Mouse (Mus musculus): ENCODE results near the gene Vash1.
A peak's percentile ranks its signal among the peaks of the same experiment; 100 is the strongest.

Gene Vash1

GRCm38 (mm10) chr12:86683698-86684097 is 5.2 kb downstream of the Vash1 start:
- DNase-seq (ENCODE audit: low spot score in 2 of 2): no peak

DNA sequence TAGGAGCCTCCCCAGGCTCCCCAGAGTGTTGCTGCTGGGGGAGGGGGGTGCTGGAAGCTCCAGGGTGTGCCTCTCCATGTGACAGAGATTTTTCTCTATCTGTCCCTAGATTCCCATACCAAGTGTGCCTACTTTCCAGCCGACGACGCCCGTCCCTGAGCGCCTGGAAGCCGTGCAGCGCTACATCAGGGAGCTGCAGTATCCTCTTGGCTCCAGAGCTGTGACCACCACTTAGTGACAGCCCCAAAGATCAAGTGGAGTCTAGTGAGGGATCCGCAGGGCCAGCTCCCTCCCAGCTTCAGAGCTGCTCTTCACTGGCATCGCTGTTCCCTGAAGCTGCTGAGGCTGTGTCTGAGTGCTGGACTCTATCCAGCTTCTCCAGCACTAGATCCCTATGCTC is 6.8 kb downstream of the Vash1 start:
- DNase-seq (ENCODE audit: low spot score in 2 of 2): no peak

DNA sequence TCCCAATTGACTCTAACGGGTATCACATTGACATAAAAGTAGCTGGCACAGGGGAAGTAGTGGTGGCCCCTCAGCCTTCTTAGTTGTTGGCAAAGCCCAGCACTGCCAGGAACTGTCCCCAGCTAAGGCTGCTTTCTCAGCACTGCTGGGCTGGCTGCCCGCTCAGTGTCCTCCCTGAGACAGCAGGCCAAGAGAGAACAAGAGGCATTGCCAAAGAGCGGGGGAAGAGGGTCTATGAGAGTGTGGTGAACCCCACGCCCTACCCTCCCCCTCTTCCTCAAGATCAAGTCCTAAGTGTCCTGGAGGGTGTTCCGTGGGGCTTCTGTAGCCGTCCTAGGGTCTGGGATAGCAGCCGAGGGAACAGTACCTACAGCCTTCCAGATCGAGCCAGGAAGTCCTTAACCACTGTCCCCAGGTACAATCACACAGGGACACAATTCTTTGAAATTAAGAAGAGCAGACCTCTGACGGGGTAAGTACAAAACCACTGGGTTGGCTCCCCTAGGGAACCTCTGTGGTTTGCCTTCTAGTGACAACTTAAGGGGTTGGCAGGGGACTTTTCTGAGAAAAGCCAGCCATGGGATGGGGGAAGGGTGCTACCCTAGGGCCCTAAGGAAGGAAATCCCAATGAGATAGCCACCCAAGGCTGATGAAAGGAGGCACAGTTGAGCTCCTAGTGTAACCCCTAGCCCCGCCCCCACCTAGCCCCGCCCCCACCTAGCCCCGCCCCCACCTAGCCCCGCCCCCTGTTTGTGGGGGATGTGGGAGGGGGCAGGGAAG is 8.2 kb downstream of the Vash1 start:
- DNase-seq (ENCODE audit: low spot score in 2 of 2): no peak

DNA sequence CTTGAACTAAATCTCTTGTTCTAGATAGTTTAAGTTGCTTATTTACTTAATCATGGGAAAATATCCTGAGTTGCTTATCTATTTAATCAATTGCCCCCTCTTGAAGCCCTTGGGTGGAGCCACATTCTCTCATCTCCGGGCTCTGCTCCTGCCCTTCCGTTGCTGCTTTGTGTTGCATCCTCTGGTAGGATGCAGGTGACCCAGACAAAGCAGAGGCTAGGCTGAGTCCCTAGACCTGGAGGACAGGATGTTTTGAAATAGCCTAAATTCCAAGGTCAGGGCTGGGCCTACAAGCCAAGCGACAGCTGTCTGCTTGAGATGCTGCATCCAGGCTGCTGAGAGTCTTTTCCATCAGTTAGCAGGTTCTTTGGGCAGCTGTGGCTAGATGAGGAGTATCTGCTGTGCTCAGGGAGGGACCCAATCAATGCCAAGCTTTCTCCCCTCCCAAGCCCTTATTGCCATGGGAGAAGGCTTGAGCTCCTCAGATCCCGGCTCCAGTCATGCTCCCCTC is 9.0 kb downstream of the Vash1 start:
- no peak for DNase-seq (ENCODE audit: low spot score in 2 of 2)

DNA sequence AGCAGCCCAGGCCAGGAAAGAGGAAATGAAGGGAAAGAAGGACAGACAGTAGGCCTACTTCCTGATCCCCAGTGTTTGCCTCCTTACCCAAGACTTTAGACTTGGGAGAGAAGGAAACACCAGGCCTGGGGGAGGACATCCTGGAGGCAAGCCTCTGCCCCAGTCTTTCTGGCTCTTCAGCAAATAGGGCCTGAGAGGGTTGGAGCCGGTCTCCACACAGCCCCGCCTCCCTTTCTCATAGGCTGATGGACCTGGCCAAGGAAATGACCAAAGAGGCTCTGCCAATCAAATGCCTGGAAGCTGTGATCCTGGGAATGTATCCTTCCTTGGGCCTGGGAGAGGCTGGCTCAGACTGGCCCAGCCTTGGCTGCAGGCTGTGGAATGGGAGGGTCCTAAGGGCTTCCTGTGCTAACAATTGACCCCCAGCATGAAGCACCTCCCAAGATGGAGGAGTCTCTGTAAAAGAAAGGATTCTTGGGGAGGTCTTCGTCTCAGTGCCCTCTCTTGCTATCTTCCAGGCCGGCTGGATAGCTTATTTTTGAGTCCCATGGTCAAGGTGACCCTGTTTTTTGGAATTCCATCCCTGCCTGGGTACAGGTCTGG is 9.6 kb downstream of the Vash1 start:
- DNase-seq (ENCODE audit: low spot score in 2 of 2): no peak

DNA sequence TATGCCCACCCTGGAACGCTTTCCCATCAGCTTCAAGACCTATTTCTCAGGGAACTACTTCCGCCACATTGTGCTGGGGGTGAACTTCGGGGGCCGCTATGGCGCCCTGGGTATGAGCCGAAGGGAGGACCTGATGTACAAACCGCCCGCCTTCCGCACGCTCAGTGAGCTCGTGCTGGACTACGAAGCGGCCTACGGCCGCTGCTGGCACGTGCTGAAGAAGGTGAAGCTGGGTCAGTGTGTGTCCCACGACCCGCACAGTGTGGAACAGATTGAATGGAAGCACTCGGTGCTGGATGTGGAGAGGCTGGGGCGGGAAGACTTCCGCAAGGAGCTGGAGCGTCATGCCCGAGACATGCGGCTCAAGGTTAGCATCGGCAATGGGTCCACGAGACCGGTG is 10.4 kb downstream of the Vash1 start:
- no peak for DNase-seq (ENCODE audit: low spot score in 2 of 2)

GRCm38 (mm10) chr12:86690700-86691485 is 12.4 kb downstream of the Vash1 start:
- DNase-seq (ENCODE audit: low spot score in 2 of 2): no peak

DNA sequence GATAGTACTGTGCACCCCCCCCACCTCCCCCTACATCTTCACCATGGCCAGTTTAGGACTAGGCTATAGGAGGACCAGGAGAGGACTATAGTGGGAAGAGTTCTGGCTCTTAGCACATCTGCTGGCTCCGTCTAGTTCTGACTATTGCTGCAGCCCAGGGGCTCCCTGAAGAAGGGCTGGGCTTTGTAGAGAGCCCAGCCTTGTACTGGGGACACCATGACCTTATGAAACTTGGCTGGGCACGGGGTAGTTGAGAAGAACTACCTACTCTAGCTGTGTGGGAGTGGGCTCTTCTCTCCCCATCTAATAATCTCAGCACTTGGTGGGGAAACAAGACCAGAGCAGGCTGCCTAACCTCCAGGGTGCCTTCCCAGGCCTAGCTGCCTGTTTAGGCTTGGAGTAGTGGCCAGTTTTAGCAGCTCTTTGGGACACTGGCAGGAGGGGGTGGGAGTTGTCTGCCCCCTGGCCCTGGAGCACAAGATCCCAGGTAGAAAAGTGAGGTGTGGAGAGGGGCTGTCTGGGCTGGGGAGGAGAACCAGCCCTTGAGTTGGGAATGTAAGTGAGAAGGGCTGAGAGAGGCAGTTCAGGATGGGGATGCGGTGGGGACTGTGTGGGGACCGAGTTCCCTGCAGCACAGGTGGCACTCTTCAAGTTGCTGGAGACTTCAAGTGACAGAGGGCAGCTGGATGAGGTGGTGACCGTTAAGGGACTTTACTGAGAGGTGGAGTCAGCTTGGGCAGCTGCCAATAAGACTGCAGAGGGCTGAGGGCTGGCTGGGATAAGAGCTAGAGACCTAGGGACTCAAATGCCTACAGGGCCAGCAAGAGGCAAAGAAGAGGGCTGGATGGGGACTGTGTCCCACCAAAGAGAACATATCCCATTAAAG is 14.2 kb downstream of the Vash1 start:
- DNase-seq (ENCODE audit: low spot score in 2 of 2): peak in 1 of 2 experiments; percentile 15

DNA sequence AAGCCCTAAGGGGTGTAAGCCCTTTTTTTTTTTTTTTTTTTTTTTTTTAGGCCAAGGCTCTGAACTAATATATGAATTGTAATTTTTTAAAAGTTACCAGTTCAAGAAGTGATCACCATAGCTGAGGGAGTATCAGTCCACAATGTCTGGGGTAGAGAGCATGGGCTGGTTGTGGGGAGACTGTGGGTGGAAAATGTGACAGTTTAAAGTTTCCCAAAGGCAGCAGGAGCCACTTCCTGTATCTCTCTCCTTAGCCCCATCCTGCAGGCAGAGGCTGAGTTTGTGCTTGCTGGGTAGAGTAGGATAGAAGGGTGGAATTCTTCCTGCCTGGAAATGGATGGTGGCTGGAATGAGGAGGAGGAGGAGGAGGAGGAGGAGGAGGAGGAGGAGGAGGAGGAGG is 14.9 kb downstream of the Vash1 start:
- DNase-seq (ENCODE audit: low spot score in 2 of 2): no peak

DNA sequence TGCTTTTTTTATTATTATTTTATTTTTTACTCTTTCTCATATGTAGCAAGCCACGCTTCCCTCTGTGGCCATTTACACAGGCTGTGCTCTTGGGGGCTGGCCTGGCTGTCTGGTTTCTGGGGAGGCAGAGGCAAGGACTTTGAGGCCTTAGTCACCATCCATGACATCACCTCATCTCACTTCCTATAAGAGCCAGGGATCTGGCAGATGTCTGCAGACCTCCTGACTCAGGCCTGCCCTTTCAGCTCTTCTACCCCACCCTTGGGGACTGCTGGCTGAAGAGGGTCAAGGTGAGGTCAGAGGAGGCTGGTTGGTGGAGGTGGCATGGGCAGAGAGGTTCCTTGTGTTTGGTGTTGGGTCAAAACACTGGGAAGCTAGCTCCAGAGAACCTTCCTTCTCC is 15.9 kb downstream of the Vash1 start:
- no peak for DNase-seq (ENCODE audit: low spot score in 2 of 2)

GRCm38 (mm10) chr12:86697996-86698395 is 19.5 kb downstream of the Vash1 start:
- no peak for DNase-seq (ENCODE audit: low spot score in 2 of 2)

DNA sequence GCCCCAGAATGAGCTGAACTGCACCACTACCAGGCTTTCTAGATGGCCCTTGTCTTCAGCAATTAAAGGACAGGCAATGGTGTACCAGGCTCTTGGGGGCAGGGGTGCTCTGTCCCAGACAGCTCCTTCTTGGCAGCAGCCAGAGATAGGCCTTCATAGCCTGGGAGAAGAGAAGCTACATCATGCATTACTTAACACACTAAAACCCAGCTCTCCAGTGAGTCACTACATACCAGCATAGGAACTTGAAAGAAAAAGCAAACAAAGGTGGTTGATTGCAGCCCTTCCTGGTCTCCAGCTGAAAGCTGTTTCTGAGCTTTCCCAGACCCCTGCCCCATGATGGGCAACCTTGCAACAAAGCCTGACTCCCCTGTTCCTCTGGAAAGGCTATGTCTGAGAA is 20.0 kb downstream of the Vash1 start:
- no peak for DNase-seq (ENCODE audit: low spot score in 2 of 2)

- DNase-seq (ENCODE audit: low spot score in 2 of 2): no peak
Observed at GRCm38 (mm10) chr12:86699965-86700926, 21.7 kb downstream of the Vash1 start.

GRCm38 (mm10) chr12:86700927-86701310 is 22.4 kb downstream of the Vash1 start:
- no peak for DNase-seq (ENCODE audit: low spot score in 2 of 2)

DNA sequence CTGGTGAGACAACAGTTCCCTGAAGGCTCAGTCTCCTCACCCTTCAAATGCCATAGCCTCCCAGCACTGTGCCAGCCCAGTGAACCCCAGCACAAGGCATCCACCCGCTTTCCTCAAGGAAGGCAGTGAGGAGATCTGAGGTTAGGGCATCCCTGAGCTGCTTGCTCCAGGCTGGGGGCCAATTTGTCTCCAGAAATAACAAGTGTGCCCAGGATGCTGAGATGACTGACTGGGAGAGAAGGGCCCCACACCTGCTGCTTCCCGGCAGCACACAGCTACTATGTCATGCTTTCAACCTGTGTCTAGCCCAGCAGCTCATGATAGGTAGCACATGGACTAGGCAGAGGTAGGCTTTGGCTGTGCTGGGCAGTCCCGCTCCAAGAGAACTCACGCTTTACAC is 23.0 kb downstream of the Vash1 start:
- no peak for DNase-seq (ENCODE audit: low spot score in 2 of 2)

GRCm38 (mm10) chr12:86702690-86703089 is 24.2 kb downstream of the Vash1 start:
- DNase-seq (ENCODE audit: low spot score in 2 of 2): no peak

GRCm38 (mm10) chr12:86705843-86706242 is 27.3 kb downstream of the Vash1 start:
- DNase-seq (ENCODE audit: low spot score in 2 of 2): no peak

DNA sequence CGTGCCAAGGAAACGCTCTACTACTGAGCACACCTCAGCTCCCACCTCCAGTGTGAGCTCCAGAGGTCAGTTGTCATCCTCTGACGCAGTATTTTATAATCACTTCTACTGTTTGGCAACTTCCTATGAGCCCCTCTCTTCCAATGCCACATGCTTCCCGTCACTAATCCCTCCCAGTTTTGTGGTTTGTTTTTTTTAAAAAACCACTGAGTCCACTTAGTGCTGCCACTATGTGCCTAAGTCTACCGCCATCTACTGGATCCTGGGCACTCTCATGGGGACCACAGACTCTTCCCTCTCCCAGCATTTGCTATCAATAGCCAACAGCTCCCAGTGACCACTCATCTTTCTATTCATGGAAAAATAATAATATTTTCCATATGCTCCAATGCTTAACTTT is 35.5 kb downstream of the Vash1 start:
- no peak for DNase-seq (ENCODE audit: low spot score in 2 of 2)

GRCm38 (mm10) chr12:86715401-86715800 is 36.9 kb downstream of the Vash1 start:
- peak; percentile 29 to 52 for DNase-seq (ENCODE audit: low spot score in 2 of 2)

DNA sequence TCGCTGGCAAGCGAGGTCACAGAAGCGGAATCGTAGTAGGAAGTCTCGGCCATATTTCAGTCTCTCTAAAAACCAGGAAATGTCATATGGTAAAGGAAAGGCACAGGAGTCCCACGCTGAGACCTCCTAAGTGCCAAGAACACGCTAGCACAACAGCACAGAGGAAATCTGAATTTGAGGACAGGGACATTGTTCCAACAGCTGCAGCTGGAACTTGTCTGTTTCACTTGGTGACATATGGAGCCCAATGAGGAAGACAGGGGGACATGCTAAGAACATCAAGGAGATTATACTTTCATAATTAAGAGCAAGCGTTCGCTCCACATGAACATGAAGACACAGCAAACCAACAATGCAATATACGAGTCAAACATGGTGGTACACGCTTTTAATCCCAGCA is 38.5 kb downstream of the Vash1 start:
- no peak for DNase-seq (ENCODE audit: low spot score in 2 of 2)
